Mouse (Mus musculus) kidney, postnatal 4 days (tissue): ENCODE data around the gene Cs.
A peak's percentile ranks its signal among the peaks of the same experiment; 100 is the strongest.
"Not testable (repeated sequence)": the region's sequence is repeated elsewhere in the genome, so short reads cannot be mapped to it uniquely, and the experiment has no call there.

ENCODE experiments used
- DNase-seq, 2 experiments: peaks; one replicate each; pipeline ENCODE4 v3.0.0; 2021; ENCODE audit warnings: mixed read lengths in 2 of 2

The Cs gene

GRCm38 (mm10) chr10:128337306-128338181 lies at the start of gene Cs:
Cs (plus strand) TSS chr10:128337734.
- DNase-seq, result peak; percentile 98 to 99

- DNase-seq, result not testable (repeated sequence)
Measured at GRCm38 (mm10) chr10:128290594-128290993, 46.9 kb upstream of the Cs start.

GRCm38 (mm10) chr10:128296370-128297090 lies 41.0 kb upstream of the Cs start:
- DNase-seq, result no peak

- DNase-seq, result peak in 1 of 2 experiments; percentile 21
Measured at GRCm38 (mm10) chr10:128297221-128297620, 40.3 kb upstream of the Cs start.

- DNase-seq, result peak; percentile 63 to 68
Measured at GRCm38 (mm10) chr10:128297622-128298021, 39.9 kb upstream of the Cs start.

GRCm38 (mm10) chr10:128298243-128298642 lies 39.3 kb upstream of the Cs start:
- no peak for DNase-seq

GRCm38 (mm10) chr10:128298702-128299171 lies 38.8 kb upstream of the Cs start, which contains the start of gene Il23a:
Il23a (minus strand) TSS chr10:128298752.
- no peak for DNase-seq

- DNase-seq, result no peak
Measured at GRCm38 (mm10) chr10:128302357-128302756, 35.2 kb upstream of the Cs start.

GRCm38 (mm10) chr10:128302785-128303125 lies 34.8 kb upstream of the Cs start:
- no peak for DNase-seq

- peak; percentile 99 for DNase-seq
Measured at GRCm38 (mm10) chr10:128303126-128304021, 34.2 kb upstream of the Cs start, which contains the start of gene Pan2. Pan2 (plus strand) TSS chr10:128303335.

- DNase-seq, result no peak
Measured at GRCm38 (mm10) chr10:128309654-128310053, 27.9 kb upstream of the Cs start.

GRCm38 (mm10) chr10:128310177-128310576 lies 27.4 kb upstream of the Cs start:
- DNase-seq, result peak; percentile 61 to 74

GRCm38 (mm10) chr10:128310902-128311301 lies 26.6 kb upstream of the Cs start:
- no peak for DNase-seq

- no peak for DNase-seq
Measured at GRCm38 (mm10) chr10:128315578-128315977, 22.0 kb upstream of the Cs start.

GRCm38 (mm10) chr10:128321641-128322040 lies 15.9 kb upstream of the Cs start:
- DNase-seq, result peak in 1 of 2 experiments; percentile 22

GRCm38 (mm10) chr10:128322141-128323108 lies 15.1 kb upstream of the Cs start, which contains the start of gene Cnpy2:
Cnpy2 (plus strand) TSS chr10:128322459.
- peak; percentile 92 to 95 for DNase-seq

GRCm38 (mm10) chr10:128323516-128323915 lies 14.0 kb upstream of the Cs start:
- no peak for DNase-seq

- DNase-seq, result no peak
Measured at GRCm38 (mm10) chr10:128326825-128327224, 10.7 kb upstream of the Cs start.

- DNase-seq, result no peak
Measured at GRCm38 (mm10) chr10:128327610-128328009, 9.9 kb upstream of the Cs start.

- not testable (repeated sequence) for DNase-seq
Measured at GRCm38 (mm10) chr10:128332358-128333249, 4.9 kb upstream of the Cs start.
